Mouse (Mus musculus) embryonic facial prominence, embryonic 13.5 days (tissue): ENCODE measurements at regions not wholly inside any gene's neighbourhood (a gene's known extent, or its start where the extent isn't known, plus 50 kb on each side); places are given as distances from the start of the nearest gene placed in this dataset.
A peak's percentile ranks its signal among the peaks of the same experiment; 100 is the strongest.

Experiments
- ATAC-seq: fragments of 200-750 bp; cut with Nextera tagmentation; 2 replicates; pipeline ENCODE4 v1.8.0; 2017; ENCODE audit warnings: low read depth; ENCODE audit not compliant: insufficient number of reproducible peaks, insufficient read depth, low FRiP score, low TSS enrichment
- H3K27ac ChIP-seq: fragments of 300-500 bp; sonication (generic); 2 replicates; pipeline ENCODE4 v1.5.1; 2015; ENCODE audit warnings: moderate library complexity, mild to moderate bottlenecking, inconsistent platforms
- H3K27me3 ChIP-seq: fragments of 300-500 bp; sonication (generic); 2 replicates; pipeline ENCODE4 v1.6.1; 2015; ENCODE audit warnings: mild to moderate bottlenecking, inconsistent platforms
- H3K36me3 ChIP-seq: fragments of 300-500 bp; sonication (generic); 2 replicates; pipeline ENCODE4 v1.6.1; 2015; ENCODE audit warnings: mild to moderate bottlenecking, inconsistent platforms
- H3K4me1 ChIP-seq: fragments of 300-500 bp; sonication (generic); 2 replicates; pipeline ENCODE4 v1.6.1; 2015; ENCODE audit warnings: inconsistent platforms
- H3K4me2 ChIP-seq: fragments of 300-500 bp; sonication (generic); 2 replicates; pipeline ENCODE4 v1.6.1; 2015; ENCODE audit warnings: moderate library complexity, mild to moderate bottlenecking, inconsistent platforms
- H3K4me3 ChIP-seq: fragments of 300-500 bp; sonication (generic); 2 replicates; pipeline ENCODE4 v1.5.1; 2015; ENCODE audit warnings: mild to moderate bottlenecking, inconsistent platforms
- H3K9ac ChIP-seq: fragments of 300-500 bp; sonication (generic); 2 replicates; pipeline ENCODE4 v1.6.1; 2015; ENCODE audit warnings: mild to moderate bottlenecking, inconsistent platforms
- H3K9me3 ChIP-seq: fragments of 300-500 bp; sonication (generic); 2 replicates; pipeline ENCODE4 v1.6.1; 2016; ENCODE audit warnings: inconsistent platforms
- WGBS: fragments of 180-500 bp; shearing (Covaris S2); methylation state at CpG from one replicate; pipeline ENCODE4 v1.1.7; 2015; ENCODE audit warnings: mixed read lengths; 5-methylcytosine and 5-hydroxymethylcytosine counted together

DNA sequence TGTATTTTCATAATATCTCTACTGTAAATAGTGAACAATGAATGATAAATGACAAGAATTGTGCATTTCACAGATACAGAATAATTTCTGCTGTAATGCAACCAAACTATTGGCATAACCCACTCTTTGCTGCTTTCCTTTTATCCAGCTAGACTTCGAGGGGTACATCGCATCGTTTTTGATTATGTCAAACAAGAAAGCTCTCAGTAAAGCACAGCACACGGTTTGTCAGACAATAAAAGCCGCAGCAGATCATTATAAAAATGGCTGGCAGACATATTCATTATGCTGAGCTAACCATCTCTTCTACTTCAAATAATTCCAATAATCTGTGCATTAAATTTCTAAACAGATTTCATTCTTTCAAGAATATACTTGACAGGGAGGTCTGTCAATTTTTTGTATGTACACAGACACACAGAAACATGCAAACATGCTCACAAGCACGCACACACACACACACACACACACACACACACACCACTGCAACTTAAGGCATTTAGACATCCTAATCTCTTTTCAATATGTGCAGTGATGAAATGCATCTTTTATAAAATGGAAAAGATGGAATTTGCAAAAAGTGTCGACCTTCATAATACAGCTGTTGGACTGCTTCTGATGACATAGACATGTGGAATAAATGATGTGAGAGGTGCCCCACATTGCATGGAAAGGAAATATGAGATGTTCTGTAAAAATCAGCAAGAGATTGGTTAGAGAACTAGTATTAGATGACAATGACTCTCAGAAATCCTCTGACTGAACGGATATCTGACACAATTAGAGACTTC lies 548.1 kb upstream of the Arrdc3 start:
- no peak overlapping the region for H3K4me2 ChIP-seq
- ATAC-seq, result no peak
- no peaks in the 10 kb centered on the region for H3K36me3 ChIP-seq
- no peak overlapping the region for H3K4me3 ChIP-seq
- no peaks in the 10 kb centered on the region for H3K27me3 ChIP-seq
- no peaks in the 10 kb centered on the region for H3K9me3 ChIP-seq
- no peak overlapping the region for H3K27ac ChIP-seq
- H3K4me1 ChIP-seq, result no peaks in the 10 kb centered on the region
- no peak overlapping the region for H3K9ac ChIP-seq
- 62% methylated on average over 8 of the region's 8 CpGs for WGBS

DNA sequence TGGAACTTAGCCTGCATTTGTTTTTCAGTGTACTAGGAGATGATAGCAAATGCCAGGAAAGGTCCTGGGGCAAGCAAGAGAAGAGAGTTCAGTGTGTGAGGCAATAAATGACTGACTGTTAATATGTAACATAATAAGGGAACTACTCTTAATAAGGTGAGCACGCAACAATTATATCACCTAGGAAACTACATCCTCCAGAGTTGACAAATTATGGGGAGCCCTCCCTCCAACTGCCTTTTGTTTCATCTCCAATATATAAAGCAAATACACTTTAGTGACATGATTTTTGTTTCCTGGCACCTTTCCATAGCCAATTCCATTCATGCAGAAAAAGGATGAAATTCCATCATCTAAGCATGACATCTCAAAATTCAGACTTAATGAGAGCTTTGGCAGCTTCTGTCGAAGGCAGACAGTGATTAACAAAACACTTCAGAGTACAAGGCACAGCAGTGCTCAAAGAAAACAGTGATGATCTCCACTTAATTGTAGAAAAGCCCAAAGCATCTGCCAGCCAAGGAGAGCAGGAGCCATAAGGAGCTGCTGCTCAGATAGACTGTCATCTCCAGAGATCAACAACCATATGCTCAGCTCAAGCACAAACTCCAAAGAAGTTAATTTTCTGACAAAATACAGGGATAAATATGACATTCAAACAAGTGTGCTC lies 536.1 kb upstream of the Arrdc3 start:
- H3K9ac ChIP-seq, result no peak overlapping the region
- no peaks in the 10 kb centered on the region for H3K4me1 ChIP-seq
- ATAC-seq, result no peak
- no peaks in the 10 kb centered on the region for H3K27me3 ChIP-seq
- no peak overlapping the region for H3K4me2 ChIP-seq
- H3K9me3 ChIP-seq, result no peaks in the 10 kb centered on the region
- 56% methylated on average over 2 of the region's 2 CpGs for WGBS
- H3K27ac ChIP-seq, result no peak overlapping the region
- H3K36me3 ChIP-seq, result no peaks in the 10 kb centered on the region
- no peak overlapping the region for H3K4me3 ChIP-seq

DNA sequence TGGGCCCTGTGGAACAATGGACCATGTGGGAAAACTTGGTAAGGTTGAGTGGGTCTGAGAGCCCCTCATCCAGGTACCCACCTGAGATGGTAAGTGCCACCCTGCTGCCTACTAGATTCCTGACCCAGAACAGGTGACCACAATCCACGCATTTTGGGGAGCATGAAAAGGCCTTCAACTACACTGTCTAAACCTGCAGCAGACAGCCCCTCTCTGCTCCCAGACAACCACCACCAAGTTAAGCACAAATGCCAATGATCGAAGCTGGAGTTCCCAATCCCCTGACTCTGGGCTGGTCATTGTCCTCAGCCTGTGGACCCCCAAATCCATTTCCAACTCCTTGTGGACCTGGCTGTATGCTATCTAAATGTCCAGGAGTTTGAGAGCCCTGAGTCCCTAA lies 517.2 kb upstream of the Arrdc3 start:
- Histone ChIP-seq H3K9ac (no peak overlapping the region), H3K9me3 (no peaks in the 10 kb centered on the region), H3K4me3 (no peak overlapping the region), H3K4me1 (no peaks in the 10 kb centered on the region), H3K36me3 (no peaks in the 10 kb centered on the region), H3K27me3 (no peaks in the 10 kb centered on the region), H3K27ac (no peak overlapping the region), H3K4me2 (no peak overlapping the region)
- no peak for ATAC-seq
- 93% methylated on average over 2 of the region's 2 CpGs for WGBS

DNA sequence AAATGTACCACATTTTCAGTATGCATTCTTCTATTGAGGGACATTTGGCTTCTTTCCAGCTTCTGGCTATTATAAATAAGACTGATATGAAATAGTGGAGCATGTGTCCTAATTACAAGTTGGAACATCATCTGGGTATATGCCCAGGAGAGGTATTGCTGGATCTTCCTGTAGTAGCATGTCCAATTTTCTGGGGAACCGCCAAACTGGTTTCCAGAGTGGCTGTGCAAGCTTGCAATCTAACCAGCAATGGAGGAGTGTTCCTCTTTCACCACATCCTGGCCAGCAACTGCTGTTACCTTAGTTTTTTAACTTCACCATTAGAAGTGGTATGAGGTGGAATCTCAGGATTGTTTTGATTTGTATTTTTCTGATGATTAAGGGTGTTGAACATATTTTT lies 512.7 kb upstream of the Arrdc3 start:
- no peaks in the 10 kb centered on the region for H3K36me3 ChIP-seq
- no peak for ATAC-seq
- no peaks in the 10 kb centered on the region for H3K9me3 ChIP-seq
- no peak overlapping the region for H3K4me2 ChIP-seq
- H3K4me3 ChIP-seq, result no peak overlapping the region
- no peak overlapping the region for H3K9ac ChIP-seq
- H3K4me1 ChIP-seq, result no peaks in the 10 kb centered on the region
- H3K27ac ChIP-seq, result no peak overlapping the region
- 91% methylated on average over 1 of the region's 1 CpGs for WGBS
- no peaks in the 10 kb centered on the region for H3K27me3 ChIP-seq

DNA sequence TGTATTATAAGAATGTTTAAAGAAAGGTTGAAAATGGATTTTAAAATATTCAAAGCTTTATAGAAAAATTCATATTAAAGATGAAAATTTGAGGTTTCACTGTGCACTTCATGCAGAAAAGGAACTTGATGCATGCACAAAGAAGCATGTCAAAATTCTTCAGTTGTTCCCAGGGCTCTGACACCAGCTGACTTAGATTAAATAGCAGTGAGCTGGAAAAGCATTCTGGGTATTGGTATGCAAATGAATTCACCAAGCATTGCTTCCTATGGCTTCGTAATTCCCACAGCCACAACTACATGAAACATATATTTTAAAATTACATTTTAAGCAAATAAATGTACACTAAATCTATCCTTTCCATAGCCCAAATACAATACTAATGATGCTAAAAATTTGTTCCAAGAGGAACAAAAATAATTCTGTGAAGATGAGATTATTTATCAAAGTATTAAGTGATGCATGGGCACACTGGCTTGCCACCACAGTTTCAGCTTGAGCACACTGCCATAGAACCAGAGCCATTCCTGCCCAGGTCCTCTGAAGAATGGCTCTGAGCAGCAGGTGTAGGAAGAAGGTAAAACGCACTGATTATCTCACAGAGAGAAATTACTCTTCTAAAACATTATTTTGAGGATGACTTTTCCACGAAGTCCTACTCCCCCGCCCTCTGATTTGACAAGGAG lies 501.8 kb upstream of the Arrdc3 start:
- Histone ChIP-seq H3K27me3 (no peaks in the 10 kb centered on the region), H3K4me1 (no peaks in the 10 kb centered on the region), H3K4me2 (no peak overlapping the region), H3K9me3 (no peaks in the 10 kb centered on the region), H3K4me3 (no peak overlapping the region), H3K36me3 (no peaks in the 10 kb centered on the region), H3K9ac (no peak overlapping the region), H3K27ac (peak overlapping the region; percentile 69)
- 69% methylated on average over 4 of the region's 4 CpGs for WGBS
- no peak for ATAC-seq

DNA sequence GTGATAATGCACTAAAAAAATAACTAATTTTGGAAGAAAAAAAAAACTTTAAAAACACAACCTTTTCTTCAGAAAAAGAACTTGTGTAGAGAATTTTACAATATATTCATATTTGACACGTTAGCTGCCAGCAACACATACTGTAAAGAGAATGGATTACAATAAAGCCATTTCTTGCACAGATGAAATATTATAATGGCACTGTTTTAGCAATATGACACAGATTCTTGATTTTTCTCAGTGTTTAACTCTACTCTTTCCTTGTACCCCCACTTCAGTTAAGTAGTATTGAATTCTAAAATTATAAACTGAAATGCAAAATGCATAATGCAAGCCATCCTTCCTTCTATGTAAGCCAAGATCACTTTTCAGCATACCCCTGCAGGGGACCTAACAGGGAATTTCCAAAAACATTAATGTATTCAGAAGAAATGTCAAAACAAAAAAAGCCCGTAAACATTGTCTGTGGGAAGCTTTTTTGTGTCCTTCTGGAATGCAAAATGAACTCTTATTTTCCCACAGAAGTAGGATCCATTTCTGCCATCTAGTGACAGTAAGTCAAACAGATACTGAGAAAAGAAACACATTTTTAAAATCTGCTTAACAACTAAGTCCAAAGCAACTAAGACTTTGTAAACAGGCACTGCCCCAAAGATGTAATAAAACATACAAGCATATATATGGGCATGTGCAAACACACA lies 501.1 kb upstream of the Arrdc3 start:
- Histone ChIP-seq H3K4me2 (no peak overlapping the region), H3K4me1 (no peaks in the 10 kb centered on the region), H3K27ac (peak overlapping the region; percentile 69; the same call in 1 of the 2 replicates), H3K9me3 (no peaks in the 10 kb centered on the region), H3K9ac (no peak overlapping the region), H3K27me3 (no peaks in the 10 kb centered on the region), H3K36me3 (no peaks in the 10 kb centered on the region), H3K4me3 (no peak overlapping the region)
- 37% methylated on average over 2 of the region's 2 CpGs for WGBS
- ATAC-seq, result no peak

DNA sequence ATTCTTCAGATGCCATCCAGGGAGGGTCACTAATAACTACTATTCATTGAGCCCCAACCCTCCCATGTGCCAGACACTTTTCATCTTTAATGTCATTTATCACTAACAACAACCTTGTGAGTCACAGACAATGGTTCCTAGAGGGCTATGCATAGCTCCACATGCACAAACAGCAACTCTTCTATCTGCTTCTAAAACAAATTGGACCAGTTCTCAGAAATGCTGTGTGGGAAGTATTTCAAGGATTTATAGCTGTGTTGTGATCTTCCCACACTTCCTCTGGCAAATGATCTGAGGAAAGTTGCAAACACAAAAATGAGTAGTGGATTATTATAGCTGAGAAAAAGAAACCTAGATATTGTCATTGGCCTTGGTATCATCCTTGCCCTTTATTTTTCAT lies 474.3 kb upstream of the Arrdc3 start:
- H3K9me3 ChIP-seq, result no peaks in the 10 kb centered on the region
- H3K4me3 ChIP-seq, result no peak overlapping the region
- no peak overlapping the region for H3K27ac ChIP-seq
- no peaks in the 10 kb centered on the region for H3K27me3 ChIP-seq
- no peaks in the 10 kb centered on the region for H3K4me1 ChIP-seq
- ATAC-seq, result no peak
- H3K9ac ChIP-seq, result no peak overlapping the region
- no peaks in the 10 kb centered on the region for H3K36me3 ChIP-seq
- H3K4me2 ChIP-seq, result no peak overlapping the region

DNA sequence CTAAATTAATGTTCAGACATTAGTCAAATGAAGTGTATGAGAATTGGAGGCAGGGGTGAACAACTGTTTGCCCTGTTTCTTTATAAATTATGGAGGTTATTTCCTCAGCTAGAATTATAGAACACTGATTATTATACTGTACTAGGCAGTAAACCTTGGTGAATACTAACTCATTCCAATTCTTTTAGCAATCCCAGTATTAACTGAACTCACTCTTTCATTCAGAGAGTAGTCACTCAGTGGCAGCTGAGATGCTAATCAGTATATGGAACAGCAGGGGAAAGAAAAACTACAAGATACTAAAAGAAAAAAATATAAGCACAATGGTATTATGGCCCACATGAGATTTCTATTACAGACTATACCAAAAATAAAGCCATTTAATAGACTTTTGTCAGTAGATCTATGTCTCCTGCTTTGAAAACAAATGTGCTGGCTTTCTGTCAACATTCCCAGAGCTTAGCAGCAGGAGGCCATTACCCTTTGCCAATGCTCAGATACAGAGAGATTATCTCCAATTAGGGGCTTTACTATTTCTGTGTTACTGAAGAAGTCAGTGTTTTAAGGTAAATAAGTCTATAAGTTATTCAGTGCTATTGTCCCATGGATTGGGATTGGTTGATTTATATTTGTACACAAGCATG lies 473.3 kb upstream of the Arrdc3 start:
- H3K9ac ChIP-seq, result no peak overlapping the region
- no peak overlapping the region for H3K4me2 ChIP-seq
- H3K9me3 ChIP-seq, result no peaks in the 10 kb centered on the region
- no peaks in the 10 kb centered on the region for H3K27me3 ChIP-seq
- H3K4me1 ChIP-seq, result no peaks in the 10 kb centered on the region
- H3K36me3 ChIP-seq, result no peaks in the 10 kb centered on the region
- no peak for ATAC-seq
- no peak overlapping the region for H3K4me3 ChIP-seq
- no peak overlapping the region for H3K27ac ChIP-seq

DNA sequence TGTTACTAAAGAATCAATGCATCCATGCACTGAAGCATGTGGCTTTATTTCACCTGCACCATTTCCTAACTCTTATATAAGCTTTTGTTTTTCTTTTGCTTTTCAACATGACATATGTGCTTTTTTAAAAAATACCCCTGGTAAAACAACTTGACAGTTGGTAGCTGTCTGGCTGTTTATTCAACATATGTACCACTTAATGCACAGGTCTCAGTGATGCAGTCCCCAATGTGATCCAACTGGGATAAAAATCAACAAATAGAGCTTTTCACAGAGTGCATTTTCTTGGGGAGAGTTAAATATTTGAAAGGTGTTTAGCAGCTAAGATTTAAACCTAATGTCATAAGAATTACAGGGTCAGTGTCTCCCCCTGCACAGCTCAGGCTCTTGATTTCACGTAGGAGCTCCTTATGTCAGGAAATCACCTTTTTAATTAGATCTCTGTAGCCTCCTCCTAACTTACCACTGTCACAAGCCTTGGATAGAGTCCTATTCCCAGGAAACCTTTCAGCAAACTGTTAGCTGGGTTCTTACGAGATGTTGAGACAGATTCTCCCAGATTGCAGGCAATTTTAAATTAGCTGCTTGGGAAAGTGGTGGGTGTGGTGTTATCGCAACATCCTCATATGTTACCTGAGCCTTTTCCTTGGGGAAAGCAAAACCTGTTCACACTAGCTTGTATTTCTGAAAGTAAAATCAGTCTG lies 464.6 kb upstream of the Arrdc3 start:
- H3K27me3 ChIP-seq, result no peaks in the 10 kb centered on the region
- no peak for ATAC-seq
- WGBS, result 56% methylated on average over 3 of the region's 3 CpGs
- no peaks in the 10 kb centered on the region for H3K4me1 ChIP-seq
- no peaks in the 10 kb centered on the region for H3K36me3 ChIP-seq
- H3K4me3 ChIP-seq, result no peak overlapping the region
- H3K4me2 ChIP-seq, result no peak overlapping the region
- no peak overlapping the region for H3K9ac ChIP-seq
- no peaks in the 10 kb centered on the region for H3K9me3 ChIP-seq
- H3K27ac ChIP-seq, result no peak overlapping the region

DNA sequence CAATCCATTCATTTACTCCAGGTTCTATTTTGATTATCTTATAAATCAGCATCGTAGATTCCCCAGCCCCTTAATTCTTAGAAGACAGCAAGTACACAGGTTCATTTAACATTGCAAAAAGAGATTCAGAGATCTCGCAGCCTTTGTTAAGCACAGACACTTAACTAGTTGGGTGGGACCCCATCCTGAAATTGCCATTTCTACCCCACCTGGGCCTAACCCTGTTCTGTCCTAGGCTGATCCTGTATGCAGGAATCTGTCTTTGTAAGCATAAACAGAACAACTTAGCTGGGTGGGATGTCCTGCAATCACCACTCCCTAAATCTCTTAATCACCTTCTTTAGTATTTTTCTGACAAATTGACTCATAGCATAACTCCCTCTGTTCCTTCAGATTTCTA lies 462.8 kb upstream of the Arrdc3 start:
- H3K36me3 ChIP-seq, result no peaks in the 10 kb centered on the region
- H3K4me3 ChIP-seq, result no peak overlapping the region
- 81% methylated on average over 2 of the region's 2 CpGs for WGBS
- H3K4me1 ChIP-seq, result no peaks in the 10 kb centered on the region
- H3K27me3 ChIP-seq, result no peaks in the 10 kb centered on the region
- no peaks in the 10 kb centered on the region for H3K9me3 ChIP-seq
- ATAC-seq, result no peak
- no peak overlapping the region for H3K27ac ChIP-seq
- no peak overlapping the region for H3K4me2 ChIP-seq
- H3K9ac ChIP-seq, result no peak overlapping the region
